Mouse (Mus musculus) liver, embryonic 11.5 days (tissue): ENCODE results near the gene Zbtb1. TPM values are rescaled to one million over a fixed set of nuclear protein-coding genes. Genes with fewer than 3 reads are reported as not detected.

Experiments
- ATAC-seq: fragments of 200-750 bp; cut with Nextera tagmentation; replicated peaks from 2 replicates; pipeline ENCODE4 v1.8.0; 2017; ENCODE audit warnings: moderate number of reproducible peaks, mild to moderate bottlenecking, moderate TSS enrichment, moderate library complexity; ENCODE audit not compliant: low FRiP score
- DNase-seq: peaks from one replicate; pipeline ENCODE4 v3.0.0-alpha.2; 2017; ENCODE audit warnings: low spot score
- H3K27ac ChIP-seq: fragments of 300-500 bp; sonication (generic); 2 replicates; pipeline ENCODE4 v1.5.1; 2014; ENCODE audit warnings: mild to moderate bottlenecking, low read depth, low read length, control low read depth
- H3K27me3 ChIP-seq: fragments of 300-500 bp; sonication (generic); replicated peaks from 2 replicates; pipeline ENCODE4 v1.6.1; 2014; ENCODE audit warnings: low read length, mixed read lengths; ENCODE audit not compliant: control insufficient read depth, insufficient read depth
- H3K36me3 ChIP-seq: fragments of 300-500 bp; sonication (generic); 2 replicates; pipeline ENCODE4 v1.6.1; 2014; ENCODE audit warnings: mild to moderate bottlenecking, low read length, moderate library complexity, mixed read lengths; ENCODE audit not compliant: control insufficient read depth, insufficient read depth
- H3K4me1 ChIP-seq: fragments of 300-500 bp; sonication (generic); replicated peaks from 2 replicates; pipeline ENCODE4 v1.6.1; 2014; ENCODE audit warnings: low read length, mixed read lengths; ENCODE audit not compliant: control insufficient read depth, insufficient read depth
- H3K4me2 ChIP-seq: fragments of 300-500 bp; sonication (generic); 2 replicates; pipeline ENCODE4 v1.6.1; 2014; ENCODE audit warnings: mild to moderate bottlenecking, control low read depth, moderate library complexity
- H3K4me3 ChIP-seq: fragments of 300-500 bp; sonication (generic); 2 replicates; pipeline ENCODE4 v1.5.1; 2014; ENCODE audit warnings: low read depth, low read length, control low read depth
- H3K9ac ChIP-seq: fragments of 300-500 bp; sonication (generic); 2 replicates; pipeline ENCODE4 v1.6.1; 2014; ENCODE audit warnings: low read depth, low read length, control low read depth
- H3K9me3 ChIP-seq: fragments of 300-500 bp; sonication (generic); 2 replicates; pipeline ENCODE4 v1.6.1; 2016; ENCODE audit warnings: low read length, inconsistent platforms, mixed read lengths; ENCODE audit not compliant: control insufficient read depth
- WGBS: fragments of 180-500 bp; shearing (Covaris S2); extraction: QIAGEN DNeasy Blood & Tissue Kit; methylation state at CpG from one replicate; pipeline ENCODE4 v1.1.7; 2014; 5-methylcytosine and 5-hydroxymethylcytosine counted together
- polyA plus RNA-seq: library from polyadenylated mRNA; unstranded; fragments of >200 nt; fragmentation: Nextera tagmentation; extraction: Ambion mirVana; gene quantifications from 2 replicates; pipeline ENCODE4 v1.2.1, GENCODE M21; 2014

The Zbtb1 gene
- polyA plus RNA-seq, 1 experiment from 2014 or later = 9.4 TPM

- no peak for ATAC-seq
- 4% methylated on average over 4 of the region's 4 CpGs for WGBS
- no peak overlapping the region for H3K4me3 ChIP-seq
- H3K4me2 ChIP-seq = no peak overlapping the region
- H3K9me3 ChIP-seq = no peaks in the 10 kb centered on the region
- no peaks in the 10 kb centered on the region for H3K27me3 ChIP-seq
- H3K9ac ChIP-seq = no peak overlapping the region
- H3K36me3 ChIP-seq = 0 out of 2 replicates have a peak, but pooled peaks cover 2% of the 10 kb centered on the region
- no peak for DNase-seq
- no peaks in the 10 kb centered on the region for H3K4me1 ChIP-seq
- no peak overlapping the region for H3K27ac ChIP-seq
These were observed 29.0 kb upstream of the Zbtb1 start for GRCm38 (mm10) chr12:76341080-76341479.

GRCm38 (mm10) chr12:76345759-76346455, 24.2 kb upstream of the Zbtb1 start:
- no peak for DNase-seq
- Histone ChIP-seq H3K27ac (no peak overlapping the region), H3K9me3 (no peaks in the 10 kb centered on the region), H3K4me3 (no peak overlapping the region), H3K27me3 (no peaks in the 10 kb centered on the region), H3K4me1 (no peaks in the 10 kb centered on the region), H3K36me3 (peaks cover 9% of the 10 kb centered on the region; the same call in 1 of the 2 replicates), H3K4me2 (no peak overlapping the region), H3K9ac (no peak overlapping the region)
- WGBS = 73% methylated on average over 5 of the region's 6 CpGs
- no peak; the same call in 1 of the 2 replicates for ATAC-seq

- no peak overlapping the region for H3K4me3 ChIP-seq
- no peak for ATAC-seq
- no peak overlapping the region for H3K9ac ChIP-seq
- H3K27ac ChIP-seq = no peak overlapping the region
- no peak for DNase-seq
- no peaks in the 10 kb centered on the region for H3K9me3 ChIP-seq
- no peaks in the 10 kb centered on the region for H3K27me3 ChIP-seq
- H3K36me3 ChIP-seq = peaks cover 16% of the 10 kb centered on the region
- WGBS = 85% methylated on average over 8 of the region's 8 CpGs
- no peaks in the 10 kb centered on the region for H3K4me1 ChIP-seq
- H3K4me2 ChIP-seq = no peak overlapping the region
These were observed 20.3 kb upstream of the Zbtb1 start for GRCm38 (mm10) chr12:76349680-76350220.

GRCm38 (mm10) chr12:76360868-76361267, 9.2 kb upstream of the Zbtb1 start:
- Histone ChIP-seq H3K4me1 (peaks cover 21% of the 10 kb centered on the region), H3K9ac (no peak overlapping the region), H3K9me3 (no peaks in the 10 kb centered on the region), H3K4me2 (no peak overlapping the region; the same call in 1 of the 2 replicates), H3K27ac (0 out of 2 replicates have a peak overlapping the region, but pooled peaks have one; percentile 15), H3K36me3 (peaks cover 4% of the 10 kb centered on the region; the same call in 1 of the 2 replicates), H3K27me3 (no peaks in the 10 kb centered on the region), H3K4me3 (no peak overlapping the region)
- DNase-seq = no peak
- WGBS = 62% methylated on average over 1 of the region's 1 CpGs
- no peak for ATAC-seq

GRCm38 (mm10) chr12:76361405-76362302, 8.4 kb upstream of the Zbtb1 start:
- 38% methylated on average over 9 of the region's 9 CpGs for WGBS
- DNase-seq = no peak
- H3K4me2 ChIP-seq = peak overlapping the region; percentile 58

GRCm38 (mm10) chr12:76362303-76362676, 7.8 kb upstream of the Zbtb1 start:
- H3K4me3 ChIP-seq = no peak overlapping the region
- no peaks in the 10 kb centered on the region for H3K27me3 ChIP-seq
- no peak for DNase-seq
- peak overlapping the region; percentile 58 for H3K4me2 ChIP-seq
- WGBS = 46% methylated on average over 9 of the region's 9 CpGs
- peaks cover 4% of the 10 kb centered on the region; the same call in 1 of the 2 replicates for H3K36me3 ChIP-seq
- ATAC-seq = peak; percentile 30; the same call in 1 of the 2 replicates
- no peaks in the 10 kb centered on the region for H3K9me3 ChIP-seq
- H3K27ac ChIP-seq = peak overlapping the region; percentile 95
- peak overlapping the region; percentile 59 for H3K9ac ChIP-seq
- H3K4me1 ChIP-seq = peaks cover 29% of the 10 kb centered on the region

More at GRCm38 (mm10) chr12:76361405-76362302, 8.4 kb upstream of the Zbtb1 start:
- peaks cover 4% of the 10 kb centered on the region; the same call in 1 of the 2 replicates for H3K36me3 ChIP-seq
- H3K27ac ChIP-seq = peak overlapping the region; percentile 95
- peaks cover 25% of the 10 kb centered on the region for H3K4me1 ChIP-seq
- no peaks in the 10 kb centered on the region for H3K27me3 ChIP-seq
- no peaks in the 10 kb centered on the region for H3K9me3 ChIP-seq
- peak overlapping the region; percentile 59 for H3K9ac ChIP-seq
- peak overlapping the region; percentile 12; the same call in 1 of the 2 replicates for H3K4me3 ChIP-seq
- peak; percentile 71 for ATAC-seq

- H3K4me1 ChIP-seq = peaks cover 39% of the 10 kb centered on the region
- no peak for DNase-seq
- no peak overlapping the region; the same call in 1 of the 2 replicates for H3K27ac ChIP-seq
- H3K4me3 ChIP-seq = no peak overlapping the region
- H3K9me3 ChIP-seq = no peaks in the 10 kb centered on the region
- H3K27me3 ChIP-seq = no peaks in the 10 kb centered on the region
- WGBS = 80% methylated on average over 3 of the region's 3 CpGs
- ATAC-seq = no peak
- H3K9ac ChIP-seq = no peak overlapping the region
- no peaks in the 10 kb centered on the region for H3K36me3 ChIP-seq
- H3K4me2 ChIP-seq = 0 out of 2 replicates have a peak overlapping the region, but pooled peaks have one; percentile 6
These were observed 3.8 kb upstream of the Zbtb1 start for GRCm38 (mm10) chr12:76366276-76366675.
